Mouse (Mus musculus) thymus, postnatal 10 days (tissue): Measurements from ENCODE around the gene Csgalnact2.
A peak's percentile ranks its signal among the peaks of the same experiment; 100 is the strongest.

Experiments used
- DNase-seq, 2 experiments: peaks; one replicate each; pipeline ENCODE4 v3.0.0; 2021; ENCODE audit warnings: low spot score in 2 of 2

Gene Csgalnact2

GRCm38 (mm10) chr6:118138731-118139709 lies at the start of gene Csgalnact2:
Gene Csgalnact2, minus strand, starts transcription at chr6:118139140.
- DNase-seq, result peak; percentile 82 to 93

DNA sequence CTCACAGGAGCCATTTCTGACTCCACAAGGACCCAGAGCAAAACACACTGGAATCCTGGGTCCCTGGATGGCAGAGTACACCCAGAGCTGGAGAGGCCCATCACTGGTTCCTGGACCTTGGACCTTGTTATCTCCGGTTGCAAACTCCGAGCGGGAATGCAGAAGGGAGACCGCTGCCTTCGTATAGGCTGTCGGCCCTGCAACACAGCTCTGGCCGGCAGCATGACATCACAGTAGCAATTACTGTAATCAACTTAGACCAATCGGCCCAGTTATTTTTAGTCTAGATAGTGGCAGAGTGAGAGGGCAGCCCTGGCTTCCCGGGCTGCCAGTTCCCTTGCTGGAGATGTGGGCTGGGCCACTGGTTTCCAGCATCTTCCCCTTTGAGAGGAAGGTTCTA lies 49.7 kb upstream of the Csgalnact2 start:
- no peak for DNase-seq

DNA sequence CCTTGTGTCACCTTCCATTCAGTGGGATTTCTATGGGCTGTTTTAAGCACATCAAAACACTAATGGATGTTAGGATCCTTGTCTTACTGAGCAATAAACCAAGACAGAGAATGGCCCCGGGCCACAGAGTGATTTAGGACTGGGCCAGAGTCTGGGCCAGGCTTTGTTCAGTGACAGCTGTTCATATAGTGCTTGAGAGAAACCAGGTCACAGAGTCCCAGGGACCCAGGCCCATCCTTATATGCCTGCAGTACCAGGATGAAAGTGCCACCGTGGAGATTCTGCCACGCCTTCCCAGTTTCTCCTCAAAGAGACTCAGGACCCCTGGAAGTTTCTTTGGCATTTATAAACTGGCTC lies 48.3 kb upstream of the Csgalnact2 start:
- DNase-seq, result no peak

DNA sequence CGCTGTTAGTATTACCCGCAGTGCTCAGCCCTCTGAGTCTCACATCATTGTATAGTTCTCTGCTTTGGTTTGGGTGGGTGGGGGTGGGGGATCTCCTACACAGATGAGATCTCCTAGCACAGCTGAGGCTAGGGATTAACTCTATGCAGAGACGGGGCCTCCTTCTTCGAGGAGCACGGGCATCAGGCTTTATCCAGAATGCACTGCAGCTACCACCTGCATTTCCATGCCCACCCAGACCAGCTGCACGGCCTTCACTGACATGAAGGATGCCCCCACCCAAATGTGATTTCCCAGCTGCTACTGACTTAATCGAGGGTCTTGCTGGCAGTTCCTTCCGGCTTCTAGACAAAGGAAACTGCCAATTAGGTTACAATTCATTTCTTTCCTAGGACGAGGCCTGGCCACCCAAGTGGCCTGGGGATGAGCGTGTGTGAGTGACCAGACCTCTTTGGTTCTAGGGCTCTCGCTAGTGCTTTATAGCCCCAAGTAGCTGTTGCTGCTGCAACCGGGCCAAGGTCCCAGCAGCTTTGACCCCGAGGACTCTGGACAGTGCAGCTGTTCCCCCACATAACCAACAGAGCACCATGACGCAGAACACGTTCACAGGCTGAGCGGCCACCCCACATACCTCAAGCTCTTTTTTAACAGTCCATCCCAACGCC lies 47.8 kb upstream of the Csgalnact2 start:
- no peak for DNase-seq

- DNase-seq, result no peak
Observed at GRCm38 (mm10) chr6:118184126-118184525, 45.2 kb upstream of the Csgalnact2 start.

DNA sequence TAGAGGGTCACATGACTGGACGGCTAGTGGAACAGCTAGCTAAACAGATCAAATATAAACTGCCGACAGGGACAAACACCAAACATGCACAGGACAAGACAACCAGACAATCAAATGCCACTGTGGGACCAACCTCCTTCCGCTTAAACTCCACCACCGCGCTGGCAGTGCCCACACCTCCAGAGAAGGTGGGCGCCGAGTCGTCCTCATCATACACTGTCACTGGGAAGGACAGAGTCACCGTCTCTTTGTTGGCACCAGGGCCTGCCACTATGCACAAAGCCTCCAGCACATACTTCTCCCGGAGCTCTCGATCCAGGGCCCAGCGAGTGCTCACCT lies 41.1 kb upstream of the Csgalnact2 start:
- no peak for DNase-seq

GRCm38 (mm10) chr6:118179316-118180084 lies 40.6 kb upstream of the Csgalnact2 start:
- DNase-seq, result peak in 1 of 2 experiments; percentile 47

- DNase-seq, result no peak
Observed at GRCm38 (mm10) chr6:118173975-118174328, 35.0 kb upstream of the Csgalnact2 start.

- DNase-seq, result no peak
Observed at GRCm38 (mm10) chr6:118173251-118173974, 34.5 kb upstream of the Csgalnact2 start.

GRCm38 (mm10) chr6:118171386-118171785 lies 32.4 kb upstream of the Csgalnact2 start:
- no peak for DNase-seq

- no peak for DNase-seq
Observed at GRCm38 (mm10) chr6:118168106-118168505, 29.2 kb upstream of the Csgalnact2 start.

DNA sequence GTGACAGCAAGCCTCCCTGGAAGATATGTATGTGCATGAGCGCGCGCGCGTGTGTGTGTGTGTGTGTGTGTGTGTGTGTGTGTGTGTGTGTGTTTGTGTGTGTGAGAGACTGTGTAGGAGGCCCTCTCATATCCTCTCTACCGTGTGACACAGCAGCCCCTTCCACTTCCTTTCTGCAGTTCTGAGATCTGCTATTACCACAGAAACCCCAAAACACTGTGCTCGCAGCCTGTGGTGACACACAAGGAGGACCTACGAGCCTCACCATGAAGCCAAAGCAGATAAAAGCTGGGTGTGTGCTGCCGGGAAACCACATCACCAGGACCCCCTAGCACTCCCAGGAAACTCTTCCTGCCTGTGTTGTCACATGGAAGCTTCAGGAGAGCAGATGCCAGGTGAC lies 28.1 kb upstream of the Csgalnact2 start:
- peak; percentile 52 to 53 for DNase-seq

- no peak for DNase-seq
Observed at GRCm38 (mm10) chr6:118165516-118165915, 26.6 kb upstream of the Csgalnact2 start.

DNA sequence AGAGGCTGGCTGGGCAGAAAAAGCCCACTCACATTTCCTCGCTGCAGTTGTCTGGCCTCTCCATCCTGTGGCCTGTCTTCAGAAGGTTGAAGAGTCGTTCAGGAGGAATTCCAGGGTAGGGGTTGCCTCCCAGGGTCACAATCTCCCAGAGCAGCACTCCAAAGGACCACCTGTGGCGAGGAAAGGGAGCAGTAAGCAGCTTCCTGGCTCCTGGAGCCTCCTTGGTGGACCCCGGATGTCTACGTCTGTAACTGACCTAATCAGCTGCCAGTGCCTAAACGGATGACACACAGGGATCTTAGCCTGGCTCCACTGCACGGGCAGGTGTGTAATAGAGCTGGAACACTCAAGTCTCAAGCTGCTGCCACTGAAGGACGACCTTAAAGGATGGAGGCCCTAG lies 25.8 kb upstream of the Csgalnact2 start:
- DNase-seq, result no peak

- DNase-seq, result no peak
Observed at GRCm38 (mm10) chr6:118163086-118163485, 24.1 kb upstream of the Csgalnact2 start.

DNA sequence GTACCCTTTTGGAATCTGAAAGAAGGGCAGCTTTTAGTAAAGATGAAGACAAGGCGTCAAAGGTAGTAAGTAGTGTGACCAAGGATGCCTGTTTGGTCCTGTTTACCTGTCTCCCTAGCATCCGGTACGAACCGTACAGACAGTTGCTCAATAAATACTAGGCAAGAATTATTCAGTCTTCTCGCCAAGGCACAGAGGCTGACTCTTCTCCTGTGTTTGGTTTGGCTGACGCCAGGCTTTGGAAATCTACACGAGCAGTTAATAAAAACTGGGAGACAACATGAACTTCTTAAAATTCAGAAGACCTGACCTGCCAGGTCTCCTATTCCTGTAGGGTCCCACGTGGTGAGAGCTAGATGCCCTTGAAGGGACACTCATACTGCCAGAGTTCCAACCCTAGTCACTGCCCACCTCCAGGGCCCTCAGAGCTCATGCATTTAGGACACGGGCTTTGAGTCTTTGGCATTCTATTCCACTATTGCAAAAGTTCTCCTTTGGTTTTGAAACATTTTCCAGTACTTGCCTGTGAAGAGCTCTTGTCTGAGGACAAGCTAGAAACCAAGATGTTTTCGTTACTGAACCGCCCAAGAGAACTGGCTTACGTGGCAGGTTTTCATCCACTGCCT lies 23.6 kb upstream of the Csgalnact2 start:
- DNase-seq, result no peak

GRCm38 (mm10) chr6:118153091-118153490 lies 14.2 kb upstream of the Csgalnact2 start:
- no peak for DNase-seq

DNA sequence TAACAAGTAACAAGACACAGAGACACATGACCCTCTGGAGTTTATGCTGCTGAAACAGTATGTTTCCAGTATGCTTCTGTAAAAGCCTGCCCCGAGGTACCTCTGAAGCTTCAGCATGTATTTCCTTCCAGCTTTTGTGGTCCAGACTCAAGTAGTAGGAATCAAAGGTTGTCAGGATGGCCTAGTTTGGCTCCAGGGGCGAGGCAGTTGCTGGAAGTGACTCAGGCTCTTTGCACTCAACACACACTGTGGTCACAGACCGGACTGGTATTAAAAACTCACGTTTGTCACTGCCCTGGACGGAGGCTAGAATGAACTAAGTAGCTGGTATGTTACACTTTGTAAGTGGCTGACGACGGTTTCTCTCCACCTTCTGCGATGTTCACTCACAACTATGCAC lies 12.0 kb upstream of the Csgalnact2 start:
- DNase-seq, result no peak

- no peak for DNase-seq
Observed at GRCm38 (mm10) chr6:118150538-118150937, 11.6 kb upstream of the Csgalnact2 start.

GRCm38 (mm10) chr6:118150128-118150527 lies 11.2 kb upstream of the Csgalnact2 start:
- no peak for DNase-seq

DNA sequence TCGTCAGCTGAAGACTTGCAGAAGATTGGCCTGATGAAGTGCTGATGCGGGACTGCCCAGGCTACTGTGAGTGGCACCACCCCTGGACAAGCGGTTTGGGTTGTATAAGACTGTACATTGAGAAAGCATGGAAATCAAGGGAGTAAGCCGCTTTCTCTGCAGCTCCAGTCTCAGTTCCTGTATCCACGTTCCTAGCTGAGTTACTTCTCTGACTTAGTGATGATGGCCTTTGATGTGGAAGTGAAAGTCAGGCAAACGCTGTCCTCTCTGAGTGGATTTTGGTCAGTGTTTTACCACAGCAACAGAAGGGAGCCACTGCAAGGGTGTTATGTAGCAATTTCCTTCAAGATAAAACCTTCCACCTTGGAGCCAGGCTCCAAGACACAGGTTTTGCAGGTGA lies 2.0 kb upstream of the Csgalnact2 start:
- no peak for DNase-seq
